Mouse (Mus musculus): ENCODE data around the gene Edn2.

Edn2 gene

DNA sequence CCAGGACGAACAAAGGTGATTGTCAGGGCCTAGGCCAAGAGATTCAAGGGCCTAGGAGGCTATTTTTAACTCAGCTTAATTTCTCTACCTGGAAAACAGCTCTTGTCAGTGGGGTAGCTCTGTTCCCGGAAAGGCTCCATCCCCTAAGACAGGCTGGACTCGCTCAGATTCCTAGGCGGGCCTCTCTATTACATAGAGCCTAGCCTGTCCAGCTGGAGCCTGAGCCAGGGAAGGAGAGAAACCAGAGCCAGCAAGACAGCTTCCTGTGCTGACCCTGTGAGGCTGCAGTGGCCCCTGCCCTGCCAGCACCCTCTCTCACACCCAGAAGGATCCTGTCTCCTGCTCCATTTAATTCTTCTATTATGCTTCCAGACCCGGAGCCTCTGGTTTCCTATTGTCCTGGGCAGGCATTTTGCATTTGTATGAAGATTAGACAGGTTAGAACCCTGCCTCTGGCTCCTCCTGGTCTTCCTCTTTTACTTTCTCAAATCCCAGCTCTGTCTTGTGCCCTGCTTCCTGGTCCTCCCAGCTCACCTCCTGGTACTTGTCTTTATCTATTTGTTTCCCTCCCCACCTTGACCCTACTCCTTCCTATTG lies 2.2 kb upstream of the Edn2 start:
- DNase-seq (ENCODE audit: low read depth) = no peak

GRCm38 (mm10) chr4:120162586-120162985 lies 1.6 kb downstream of the Edn2 start:
- no peak for DNase-seq (ENCODE audit: low read depth)

- no peak for DNase-seq (ENCODE audit: low read depth)
Measured at GRCm38 (mm10) chr4:120163242-120163641, 2.2 kb downstream of the Edn2 start.

DNA sequence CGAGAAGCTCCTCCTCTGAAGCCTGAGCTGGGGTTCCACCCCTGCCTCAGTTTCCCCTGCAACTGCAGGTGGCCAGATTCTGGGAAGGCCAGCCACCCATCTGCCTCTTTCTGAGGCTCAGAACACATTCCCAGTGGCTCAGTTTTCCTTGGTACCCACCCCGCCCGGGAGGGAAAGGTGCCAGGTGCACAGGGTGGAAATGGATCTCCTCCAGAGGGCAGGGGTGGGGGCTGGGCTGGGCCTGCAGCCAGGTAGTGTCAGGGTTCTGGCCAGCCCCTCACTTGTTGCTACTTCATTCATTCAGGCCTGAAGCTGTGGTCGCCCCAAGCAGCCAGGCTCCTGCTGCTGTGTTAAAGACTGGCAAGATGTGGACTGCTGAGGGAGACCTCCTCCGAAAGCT lies 3.3 kb downstream of the Edn2 start:
- no peak for DNase-seq (ENCODE audit: low read depth)

DNA sequence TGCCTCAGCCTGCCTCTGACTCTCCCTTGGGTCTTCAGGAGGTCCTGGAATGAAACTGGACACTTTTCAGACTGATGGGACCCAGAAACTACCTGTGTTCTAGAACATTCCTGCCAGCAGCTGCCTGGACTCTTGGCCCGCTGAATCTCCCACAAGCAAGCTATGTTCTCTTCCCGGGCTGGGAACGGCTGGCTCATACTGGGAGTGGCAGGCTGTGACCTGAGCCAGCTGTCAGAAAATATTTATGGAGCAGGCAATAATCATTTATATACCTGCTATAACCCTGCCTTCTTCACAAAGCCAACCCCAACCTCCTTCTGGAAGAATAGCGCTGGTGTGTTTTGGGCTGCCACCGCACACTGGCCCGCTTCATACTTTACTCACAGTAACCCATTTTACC lies 6.8 kb downstream of the Edn2 start:
- no peak for DNase-seq (ENCODE audit: low read depth)

DNA sequence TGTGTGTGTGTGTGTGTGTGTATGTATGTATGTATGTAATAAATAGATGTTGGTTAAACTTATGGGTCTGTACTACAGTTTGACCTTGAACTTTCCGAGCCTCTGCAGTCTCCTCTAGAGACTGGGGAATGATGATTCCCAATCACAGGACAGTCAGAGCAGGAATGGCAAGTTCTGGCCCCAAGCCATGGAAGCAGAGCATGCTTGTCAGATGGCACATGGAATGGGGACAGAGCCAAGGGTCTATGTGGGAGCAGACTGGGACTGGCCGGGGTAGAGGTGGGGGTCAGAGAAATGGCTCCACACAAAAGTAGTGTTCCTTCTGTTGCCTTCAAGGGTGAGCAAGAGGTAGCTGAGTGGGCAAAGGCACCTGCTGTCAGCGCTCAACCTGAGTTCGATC lies 7.3 kb downstream of the Edn2 start:
- no peak for DNase-seq (ENCODE audit: low read depth)

DNA sequence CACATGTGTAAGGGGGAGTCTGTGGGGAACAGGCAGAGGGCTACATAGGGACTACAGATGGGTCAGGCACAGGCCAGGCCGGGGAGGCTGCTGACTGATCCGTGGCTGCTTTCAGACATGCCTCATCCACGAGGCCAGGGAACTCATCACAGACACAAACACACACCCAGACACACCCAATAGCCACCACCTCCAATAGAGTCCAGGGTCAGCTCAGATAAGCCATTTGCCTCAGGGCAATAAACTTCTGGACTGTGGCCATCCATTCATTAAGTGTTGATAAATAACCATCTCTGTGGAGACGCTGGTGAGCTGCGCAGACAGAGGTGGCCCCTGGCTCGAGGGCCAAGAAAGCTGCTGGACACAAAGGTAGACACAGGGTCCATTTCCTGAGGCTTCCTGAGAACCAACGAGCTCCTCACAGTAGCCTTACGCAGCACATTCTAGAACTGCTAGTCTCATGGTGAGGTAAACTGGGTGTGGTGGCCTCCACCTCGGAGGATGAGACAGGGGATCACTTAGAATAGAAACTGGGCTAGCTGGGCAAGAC lies 9.5 kb downstream of the Edn2 start:
- DNase-seq (ENCODE audit: low read depth) = no peak

DNA sequence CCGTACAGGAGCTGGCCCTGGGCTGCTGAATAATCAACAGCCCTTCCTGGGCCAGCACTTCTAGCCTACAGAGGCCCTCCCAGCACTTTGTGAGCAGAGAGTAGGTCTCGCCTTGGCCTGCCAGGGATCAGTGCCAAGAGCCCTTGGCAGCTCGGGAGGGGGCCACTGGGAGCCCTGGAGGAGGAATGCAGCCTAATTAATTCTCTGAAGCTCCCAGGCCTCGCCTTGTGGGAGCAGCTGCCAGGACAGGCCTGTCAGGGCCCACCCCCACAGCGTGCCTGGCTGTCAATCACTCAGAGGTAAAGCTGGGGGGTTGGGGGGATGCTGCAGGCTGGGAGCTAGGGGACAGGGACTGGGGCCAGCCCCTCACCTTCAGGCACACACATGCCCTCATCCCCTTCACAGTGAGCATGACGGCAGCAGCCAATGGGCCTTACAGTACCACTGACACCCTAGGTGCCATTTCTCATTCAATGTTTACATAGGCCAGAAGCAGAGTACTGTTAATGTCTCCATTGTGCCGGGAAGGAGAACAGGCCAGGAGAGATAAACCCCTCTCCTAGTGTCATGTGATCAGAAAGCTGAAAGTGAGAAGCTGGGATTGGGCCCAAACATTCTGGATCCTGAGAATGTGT lies 11.2 kb downstream of the Edn2 start:
- no peak for DNase-seq (ENCODE audit: low read depth)

DNA sequence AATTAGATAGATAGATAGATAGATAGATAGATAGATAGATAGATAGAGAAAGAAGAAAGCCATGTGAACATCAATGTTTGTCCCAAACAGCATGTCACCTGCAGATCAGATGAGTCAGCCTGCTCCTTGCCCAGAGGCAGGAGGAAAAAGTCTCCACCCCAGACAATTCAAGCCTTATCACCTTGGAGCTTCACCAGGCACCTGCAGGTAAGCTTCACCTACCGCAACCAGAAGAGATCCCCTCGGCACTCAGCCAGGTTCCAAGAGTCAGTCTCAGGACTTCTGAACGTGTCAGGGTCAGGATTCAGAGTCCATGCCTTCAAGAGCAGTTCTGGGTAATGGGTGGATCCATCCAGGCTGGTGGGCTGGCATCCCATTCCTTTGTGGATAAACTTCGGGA lies 18.1 kb downstream of the Edn2 start:
- no peak for DNase-seq (ENCODE audit: low read depth)

GRCm38 (mm10) chr4:120180535-120180934 lies 19.5 kb downstream of the Edn2 start:
- no peak for DNase-seq (ENCODE audit: low read depth)

DNA sequence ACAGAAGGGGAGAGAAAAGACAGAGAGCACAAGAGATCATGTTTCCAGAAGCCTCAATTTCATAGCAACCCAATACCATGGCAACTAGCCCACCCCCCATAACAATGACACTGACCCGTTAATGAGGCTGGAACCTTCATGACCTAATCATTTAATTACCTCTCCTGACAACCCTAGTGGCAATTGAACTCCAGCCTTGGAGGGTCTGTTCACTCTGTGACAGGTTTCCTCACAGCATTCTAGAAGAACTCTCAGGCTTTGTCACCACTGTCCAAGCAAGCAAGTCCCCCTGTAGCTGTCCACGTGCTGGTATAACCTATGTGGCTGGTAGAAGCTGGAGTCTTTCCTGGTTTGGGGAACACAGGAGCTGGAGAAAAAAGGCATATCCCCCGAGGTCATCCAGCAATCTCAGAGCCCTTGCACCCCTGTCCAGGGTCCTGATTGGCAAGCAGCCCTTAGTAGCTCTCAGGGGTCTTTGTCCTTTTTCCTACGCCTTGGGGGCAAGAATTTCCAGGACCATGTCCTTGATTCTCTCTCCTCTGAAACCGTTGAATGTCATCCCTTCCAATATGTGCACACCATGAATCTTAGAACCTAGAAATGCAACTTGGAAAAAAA lies 23.5 kb downstream of the Edn2 start:
- no peak for DNase-seq (ENCODE audit: low read depth)

DNA sequence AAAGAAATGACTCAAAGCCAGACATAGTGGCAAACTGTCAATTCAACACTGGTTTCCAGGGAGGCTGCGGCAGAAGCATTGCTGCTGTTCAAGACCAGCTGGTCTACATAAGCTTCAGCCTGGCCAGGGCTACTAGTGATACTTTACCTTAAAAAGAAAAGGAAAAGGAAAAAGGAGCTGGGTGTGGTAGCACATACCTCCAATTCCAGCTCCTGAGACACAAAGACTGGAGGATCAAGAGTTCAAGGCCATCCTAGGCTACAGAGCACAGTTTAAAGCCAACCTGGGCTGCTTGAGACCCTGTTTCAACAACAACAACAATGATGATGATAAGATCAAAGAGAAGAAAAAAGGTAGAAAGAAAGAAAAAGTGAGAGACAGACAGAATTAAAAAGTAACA lies 25.4 kb downstream of the Edn2 start:
- DNase-seq (ENCODE audit: low read depth) = no peak

- no peak for DNase-seq (ENCODE audit: low read depth)
Measured at GRCm38 (mm10) chr4:120186934-120187333, 25.9 kb downstream of the Edn2 start.

DNA sequence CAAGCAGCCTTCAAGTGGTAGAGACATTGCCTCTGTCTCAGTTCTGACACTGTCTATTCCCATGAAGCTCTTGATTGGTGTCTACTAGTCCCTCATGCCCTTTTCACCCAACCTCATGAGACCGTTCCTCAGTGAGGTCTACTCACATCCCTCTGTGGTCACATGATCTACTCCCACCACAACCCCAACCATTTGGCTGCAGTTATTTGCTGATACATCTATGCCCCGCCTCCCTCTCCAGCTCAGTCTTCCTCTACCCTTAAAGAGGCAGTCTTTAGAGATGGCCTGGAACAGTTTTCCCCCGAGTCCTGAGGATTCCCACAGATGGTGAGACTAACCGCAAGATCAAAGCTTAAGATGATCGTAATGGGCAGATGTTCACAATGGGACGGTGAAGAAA lies 27.2 kb downstream of the Edn2 start:
- DNase-seq (ENCODE audit: low read depth) = no peak

DNA sequence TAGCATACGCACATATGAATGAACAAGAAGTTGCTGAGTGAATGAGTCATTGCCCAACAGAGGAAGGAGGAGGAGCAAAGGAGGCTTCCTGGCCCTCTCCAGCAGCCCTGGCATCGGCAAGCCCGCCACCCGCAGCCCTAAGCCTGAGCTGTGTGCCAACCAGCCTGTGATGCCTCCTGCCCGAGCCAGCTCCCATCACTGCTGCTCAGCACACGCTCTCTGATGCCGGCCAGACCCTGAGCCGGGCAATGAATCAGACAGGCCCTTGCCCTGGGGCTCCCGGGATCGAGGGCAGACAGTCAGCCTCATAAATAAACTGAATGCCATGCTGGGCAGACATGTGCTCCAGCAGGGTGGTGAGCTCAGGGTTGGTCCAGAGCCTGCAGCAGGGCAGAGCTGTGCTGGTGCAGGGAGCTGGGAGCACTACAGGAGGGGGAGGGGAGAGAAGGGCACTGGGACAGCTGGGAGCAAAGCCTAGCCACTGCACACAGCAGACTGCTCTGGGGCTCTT lies 27.7 kb downstream of the Edn2 start:
- DNase-seq (ENCODE audit: low read depth) = no peak

GRCm38 (mm10) chr4:120189941-120190340 lies 28.9 kb downstream of the Edn2 start:
- DNase-seq (ENCODE audit: low read depth) = no peak

GRCm38 (mm10) chr4:120191987-120192386 lies 31.0 kb downstream of the Edn2 start:
- DNase-seq (ENCODE audit: low read depth) = no peak

DNA sequence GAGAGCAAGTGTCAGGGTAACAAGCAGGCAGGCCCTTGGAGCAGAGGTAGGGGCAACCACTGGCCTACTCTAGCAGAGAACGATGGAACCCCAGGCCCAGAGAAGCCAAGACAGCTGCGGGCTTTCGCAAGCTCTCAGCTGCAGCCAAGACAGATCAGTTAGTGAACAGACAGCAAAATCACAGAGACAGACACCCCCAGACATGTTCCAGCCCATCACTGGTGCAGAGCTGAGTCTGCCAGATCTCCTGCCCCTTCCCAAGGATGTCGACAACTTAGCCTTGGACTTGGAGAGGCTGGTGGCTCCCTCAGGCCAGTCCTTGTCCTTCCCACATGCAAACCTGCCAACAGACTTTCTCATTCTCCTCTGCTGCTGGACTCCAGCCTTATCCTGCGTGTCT lies 33.0 kb downstream of the Edn2 start:
- DNase-seq (ENCODE audit: low read depth) = no peak

DNA sequence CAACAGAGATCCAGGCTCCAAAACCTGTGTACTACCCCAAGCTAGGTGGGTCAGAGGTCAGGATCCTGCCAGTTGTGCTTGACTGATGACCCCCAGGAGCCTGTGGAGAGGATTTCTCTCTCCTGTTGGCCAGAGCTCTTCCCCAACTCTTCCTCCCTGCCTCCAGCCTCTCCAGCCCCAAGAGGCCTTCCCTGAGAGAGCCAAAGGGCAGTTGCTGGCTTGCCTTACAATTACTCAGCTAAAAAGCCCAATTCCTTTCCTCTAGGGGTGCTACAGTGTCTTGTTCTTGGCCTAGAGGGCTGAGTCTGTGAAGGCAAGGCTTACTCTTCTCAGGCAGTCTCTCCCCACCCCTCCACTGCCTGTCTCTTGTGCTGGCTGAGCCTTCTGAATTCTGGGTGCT lies 34.0 kb downstream of the Edn2 start:
- no peak for DNase-seq (ENCODE audit: low read depth)

DNA sequence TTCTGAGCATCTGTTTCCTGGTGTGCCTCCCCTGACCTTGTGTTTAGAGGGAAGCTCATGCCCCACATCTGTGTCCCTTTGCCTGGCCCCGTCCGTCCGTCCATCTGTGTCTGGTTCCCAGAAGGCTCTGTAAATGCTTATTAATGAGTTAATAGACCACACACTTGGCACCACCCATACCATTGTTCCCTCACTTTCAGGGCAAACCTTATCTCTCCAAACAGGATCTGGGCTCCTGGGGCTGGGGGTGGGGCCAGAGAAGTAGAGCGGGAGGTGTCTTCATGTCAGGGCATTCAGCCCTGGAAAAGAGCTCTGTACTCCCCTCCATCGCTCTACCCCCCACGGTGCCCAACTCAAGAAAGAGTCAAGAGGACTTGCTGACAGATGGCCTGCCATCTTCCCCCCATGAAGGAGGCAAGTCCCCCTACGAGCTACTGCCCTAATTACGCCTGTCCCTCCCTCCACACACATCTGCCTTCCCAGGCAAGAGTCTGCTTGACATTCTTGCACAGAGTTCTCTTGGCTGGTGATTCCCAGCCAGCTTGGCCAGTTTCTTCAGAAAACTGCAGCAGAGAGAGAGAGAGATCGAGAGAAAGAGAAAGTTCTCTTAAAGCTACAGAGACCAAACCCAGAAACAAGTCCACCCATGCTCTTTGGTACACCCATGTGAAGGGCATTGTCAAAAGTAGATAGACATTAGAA lies 38.3 kb downstream of the Edn2 start:
- DNase-seq (ENCODE audit: low read depth) = no peak

DNA sequence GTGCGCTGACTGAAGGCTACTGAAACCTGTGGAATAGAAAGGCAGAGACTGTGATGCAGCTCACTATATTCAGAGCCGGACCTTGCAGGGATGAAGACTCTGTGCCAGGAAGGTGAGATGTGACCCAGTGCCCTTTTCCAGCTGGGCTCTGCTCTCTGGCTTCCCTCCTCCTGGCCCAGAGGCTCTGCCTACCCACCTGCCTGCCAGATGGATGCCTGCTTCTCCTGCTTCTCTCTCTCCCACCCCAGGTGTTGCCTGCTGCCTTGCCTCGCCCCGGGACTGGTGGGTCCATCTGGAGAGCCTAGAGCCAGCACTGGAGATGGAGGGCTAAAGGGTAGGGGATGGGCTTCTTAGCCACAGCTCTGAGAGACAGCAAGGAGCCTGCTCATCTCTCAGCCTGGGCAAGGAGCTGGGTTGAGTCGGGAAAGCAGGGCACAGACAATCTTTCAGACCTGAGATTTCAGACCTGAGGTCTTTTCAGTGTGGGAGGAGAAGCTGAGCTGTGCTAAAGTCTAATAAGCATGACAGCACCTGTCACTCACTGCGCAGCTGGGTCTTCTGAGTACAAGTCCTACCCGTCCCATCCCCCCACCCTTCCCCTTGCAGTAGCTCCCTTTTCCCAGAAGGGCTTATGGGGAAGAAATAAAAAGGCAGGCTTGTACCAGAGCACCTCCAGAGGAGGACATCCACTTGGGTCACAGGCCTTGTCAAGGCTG lies 39.7 kb downstream of the Edn2 start:
- no peak for DNase-seq (ENCODE audit: low read depth)

DNA sequence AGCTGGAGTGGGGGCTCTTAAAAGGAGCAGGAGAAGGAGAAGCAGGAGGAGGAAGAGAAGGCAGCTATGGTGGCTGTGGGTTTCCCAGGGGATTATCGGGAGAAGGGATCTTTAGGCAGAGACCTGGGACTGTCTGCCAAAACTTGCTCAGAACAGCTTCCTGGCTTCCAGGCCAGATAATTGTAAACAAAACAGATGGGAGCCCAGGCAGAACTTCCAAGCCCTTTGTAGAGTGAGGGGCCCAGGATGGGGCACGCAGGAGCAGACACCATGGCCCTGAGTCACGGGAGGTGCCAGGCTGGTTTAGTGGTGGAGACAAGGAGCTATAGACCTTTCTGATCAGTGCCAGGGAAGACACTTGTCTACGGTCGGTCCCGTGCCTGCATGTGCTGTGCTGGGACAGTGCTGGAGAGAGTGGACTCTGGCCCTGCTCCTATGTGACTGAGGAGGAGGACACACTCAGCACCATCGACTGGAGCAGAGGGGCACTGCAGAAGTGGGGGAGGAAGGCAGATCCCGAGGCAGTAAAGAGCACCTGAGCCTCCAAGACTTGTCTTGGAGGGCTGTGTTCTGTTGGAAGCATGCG lies 43.4 kb downstream of the Edn2 start:
- no peak for DNase-seq (ENCODE audit: low read depth)

Measured in naive thymus-derived CD4-positive, alpha-beta T cell, adult 2 months (primary cell).